Mouse (Mus musculus) limb, embryonic 15.5 days (tissue): ENCODE data around the gene Cbx6. TPM values are rescaled to one million over a fixed set of nuclear protein-coding genes. Genes with fewer than 3 reads are reported as not detected.

Source experiments
- ATAC-seq: fragments of 200-750 bp; cut with Nextera tagmentation; 2 replicates; pipeline ENCODE4 v1.8.0; 2017; ENCODE audit warnings: low read depth, moderate TSS enrichment; ENCODE audit not compliant: insufficient number of reproducible peaks, low FRiP score, low TSS enrichment
- H3K27ac ChIP-seq: fragments of 300-500 bp; sonication (generic); 2 replicates; pipeline ENCODE4 v1.5.1; 2015; ENCODE audit warnings: moderate library complexity, mild to moderate bottlenecking, inconsistent platforms
- H3K27me3 ChIP-seq: fragments of 300-500 bp; sonication (generic); 2 replicates; pipeline ENCODE4 v1.6.1; 2015; ENCODE audit warnings: inconsistent platforms
- H3K36me3 ChIP-seq: fragments of 300-500 bp; sonication (generic); 2 replicates; pipeline ENCODE4 v1.6.1; 2015; ENCODE audit warnings: inconsistent platforms
- H3K4me1 ChIP-seq: fragments of 300-500 bp; sonication (generic); 2 replicates; pipeline ENCODE4 v1.6.1; 2015; ENCODE audit warnings: inconsistent platforms
- H3K4me2 ChIP-seq: fragments of 300-500 bp; sonication (generic); 2 replicates; pipeline ENCODE4 v1.6.1; 2015; ENCODE audit warnings: mild to moderate bottlenecking, inconsistent platforms
- H3K4me3 ChIP-seq: fragments of 300-500 bp; sonication (generic); 2 replicates; pipeline ENCODE4 v1.5.1; 2015; ENCODE audit warnings: mild to moderate bottlenecking, inconsistent platforms
- H3K9ac ChIP-seq: fragments of 300-500 bp; sonication (generic); 2 replicates; pipeline ENCODE4 v1.6.1; 2015; ENCODE audit warnings: inconsistent platforms
- H3K9me3 ChIP-seq: fragments of 300-500 bp; sonication (generic); 2 replicates; pipeline ENCODE4 v1.6.1; 2016; ENCODE audit warnings: inconsistent platforms
- WGBS: fragments of 180-500 bp; shearing (Covaris S2); methylation state at CpG from one replicate; pipeline ENCODE4 v1.1.7; 2015; 5-methylcytosine and 5-hydroxymethylcytosine counted together
- polyA plus RNA-seq: library from polyadenylated mRNA; unstranded; fragments of >200 nt; fragmentation: Nextera tagmentation; extraction: Ambion mirVana; gene quantifications from 2 replicates; pipeline ENCODE4 v1.2.1, GENCODE M21; 2015

The Cbx6 gene
- polyA plus RNA-seq, 1 experiment from 2014 or later: 89.1 TPM

- peak; percentile 95 for ATAC-seq
These were observed 60.1 kb downstream of the Cbx6 start for GRCm38 (mm10) chr15:79774117-79775027.

More at GRCm38 (mm10) chr15:79774117-79775027, 60.1 kb downstream of the Cbx6 start:
- Histone ChIP-seq H3K27ac (peak overlapping the region; percentile 82), H3K4me3 (peak overlapping the region; percentile 95), H3K9me3 (no peaks in the 10 kb centered on the region), H3K36me3 (no peaks in the 10 kb centered on the region), H3K4me2 (peak overlapping the region; percentile 66), H3K4me1 (peaks cover 31% of the 10 kb centered on the region), H3K9ac (peak overlapping the region; percentile 66), H3K27me3 (no peaks in the 10 kb centered on the region)
- WGBS: under 1% methylated on average over 50 of the region's 50 CpGs

Other genes starting within 250 kb of the Cbx6 start
- gene Dmc1, start 229.6 kb downstream of the Cbx6 start, polyA plus RNA-seq: 2.6 and 2.8 TPM in 2 replicates
- gene Fam227a, start 175.7 kb downstream of the Cbx6 start, polyA plus RNA-seq: 0.82 and 0.88 TPM in 2 replicates
- 49.3 and 52.6 TPM in 2 replicates for gene Cby1, start 175.5 kb downstream of the Cbx6 start, polyA plus RNA-seq
- 216 and 223 TPM in 2 replicates for gene Tomm22, start 163.8 kb downstream of the Cbx6 start, polyA plus RNA-seq
- gene Josd1, start 146.8 kb downstream of the Cbx6 start, polyA plus RNA-seq: 20.2 and 27.8 TPM in 2 replicates
- gene Gtpbp1, start 143.8 kb downstream of the Cbx6 start, polyA plus RNA-seq: 35.0 and 36.0 TPM in 2 replicates
- gene Sun2, start 92.2 kb downstream of the Cbx6 start, polyA plus RNA-seq: 5.4 and 6.0 TPM in 2 replicates
- gene Dnal4, start 56.8 kb downstream of the Cbx6 start, polyA plus RNA-seq: 67.1 and 70.2 TPM in 2 replicates
- 5.4 and 6.5 TPM in 2 replicates for gene Nptxr, start 29.9 kb downstream of the Cbx6 start, polyA plus RNA-seq
- 0.32 TPM in 1 of 2 replicates, not detected in the other for gene Npcd, start 451 bp downstream of the Cbx6 start, polyA plus RNA-seq
- 14.7 and 15.3 TPM in 2 replicates for gene Apobec3, start 57.0 kb upstream of the Cbx6 start, polyA plus RNA-seq
- gene Cbx7, start 136.4 kb upstream of the Cbx6 start, polyA plus RNA-seq: 2.4 and 2.8 TPM in 2 replicates
- 3.1 TPM in 2 replicates for gene Pdgfb, start 180.3 kb upstream of the Cbx6 start, polyA plus RNA-seq